ENCODE assay signal across 9 mouse cellular contexts in the genomic region with DNA sequence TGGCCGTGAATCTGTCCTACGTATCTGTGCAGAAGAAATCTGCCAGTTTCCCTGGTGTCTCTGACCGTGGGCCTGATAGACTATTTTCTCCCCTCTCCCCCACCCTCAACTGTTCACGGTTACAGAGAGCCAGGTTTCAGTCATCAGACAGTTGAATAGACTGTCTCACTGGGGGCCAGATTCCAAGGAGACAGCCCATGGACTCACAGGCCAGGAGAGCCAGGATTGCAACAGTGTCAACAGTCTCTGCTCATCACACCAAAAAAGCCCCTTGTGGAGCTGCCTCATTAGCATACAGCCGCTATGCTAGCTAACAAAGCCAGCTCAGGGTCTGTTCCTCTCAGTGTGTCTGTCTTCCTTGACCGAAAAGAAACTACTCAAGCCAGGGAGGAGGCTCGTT.
A peak's percentile ranks its signal among the peaks of the same experiment; 100 is the strongest.
DNase-seq lines count a peak whose midpoint lies in the region; ATAC-seq lines count a peak whose summit lies in the region.
"Had no signal": no experiment of that assay in that cellular context is flagged by ENCODE, and none has a peak within 500 bp of the region (broad histone marks: within the 10 kb centered on the region; RNA-seq: fewer than 3 reads in every experiment).

No protein-coding gene starts in this region.

- 0 out of 2 replicates have a peak, but pooled peaks cover 2% of the 10 kb centered on the region for H3K27me3 ChIP-seq in hindbrain, embryonic 11.5 days (ENCODE audit: control insufficient read depth, insufficient read depth, low read length)
- H3K27me3 ChIP-seq in midbrain, embryonic 12.5 days, result no peaks in the 10 kb centered on the region

- H3K36me3 ChIP-seq in hindbrain, embryonic 11.5 days (ENCODE audit: control insufficient read depth, insufficient read depth, low read length), result no peaks in the 10 kb centered on the region
- no peaks in the 10 kb centered on the region for H3K36me3 ChIP-seq in midbrain, embryonic 12.5 days

- H3K4me3 ChIP-seq in hindbrain, embryonic 11.5 days (ENCODE audit: low read depth, low read length), result no peak overlapping the region
- H3K4me3 ChIP-seq in midbrain, embryonic 12.5 days, result no peak overlapping the region

- 16% methylated on average over 7 of the region's 7 CpGs for WGBS in hindbrain, embryonic 11.5 days
- WGBS in midbrain, embryonic 12.5 days, result 5% methylated on average over 7 of the region's 7 CpGs

- no peak overlapping the region for H3K4me2 ChIP-seq in hindbrain, embryonic 11.5 days (replicated peaks; ENCODE audit: low read depth, low read length)
- no peak overlapping the region; the same call in none of the 2 replicates for H3K4me2 ChIP-seq in midbrain, embryonic 12.5 days (replicated peaks)

- peak overlapping the region; percentile 92 for H3K27ac ChIP-seq in hindbrain, embryonic 11.5 days (ENCODE audit: low read depth, low read length)
- H3K27ac ChIP-seq in midbrain, embryonic 12.5 days (replicated peaks), result peak overlapping the region; percentile 94

- no peaks in the 10 kb centered on the region for H3K9me3 ChIP-seq in hindbrain, embryonic 11.5 days (ENCODE audit: control insufficient read depth, low read length)
- H3K9me3 ChIP-seq in midbrain, embryonic 12.5 days, result no peaks in the 10 kb centered on the region

- H3K4me1 ChIP-seq in hindbrain, embryonic 11.5 days (replicated peaks; ENCODE audit: control insufficient read depth, insufficient read depth, low read length), result peaks cover 37% of the 10 kb centered on the region
- H3K4me1 ChIP-seq in midbrain, embryonic 12.5 days, result peaks cover 76% of the 10 kb centered on the region

- DNase-seq in ES-CJ7 (ENCODE audit: low read depth, low spot score), result peak; percentile 43
- DNase-seq in hindbrain, embryonic 11.5 days (ENCODE audit: low spot score), result peak; percentile 73
- DNase-seq in ovary, adult 18-20 months (ENCODE audit: low spot score), result no peak
- DNase-seq in layer of hippocampus, postnatal 10 days (ENCODE audit: low spot score in 2 of 2), result no peak
- no peak for DNase-seq in adrenal gland, postnatal 36 days
- DNase-seq: adrenal gland, adult 2 months; kidney, adult 11 months had no signal

- peak; percentile 16 for ATAC-seq in activated CD4-positive, CD25-positive, alpha-beta regulatory T cell, adult 4 months
- peak; percentile 81 for ATAC-seq in hindbrain, embryonic 11.5 days (ENCODE audit: low FRiP score)
- ATAC-seq in midbrain, embryonic 12.5 days (ENCODE audit: low FRiP score, low read depth), result peak; percentile 80

- no peak overlapping the region for H3K9ac ChIP-seq in hindbrain, embryonic 11.5 days (ENCODE audit: low read depth, low read length)
- H3K9ac ChIP-seq in midbrain, embryonic 12.5 days (replicated peaks), result peak overlapping the region; percentile 31; the same call in 1 of the 2 replicates

Comparison
In these comparisons a context has a peak if more than half of its experiments do, and no peak if none do; other contexts are left out.
1. DNase-seq: peak in ES-CJ7 (single experiment) and hindbrain, embryonic 11.5 days (single experiment); none in ovary, adult 18-20 months (single experiment), layer of hippocampus, postnatal 10 days (0 of 2) and adrenal gland, postnatal 36 days (0 of 2).
2. ATAC-seq: peak in every context shown above with its lines; median percentile 81 in hindbrain, embryonic 11.5 days; 80 in midbrain, embryonic 12.5 days; 16 in activated CD4-positive, CD25-positive, alpha-beta regulatory T cell, adult 4 months.